Mouse (Mus musculus): ENCODE measurements around the gene Gprc5c. TPM values are rescaled to one million over a fixed set of nuclear protein-coding genes. Genes with fewer than 3 reads are reported as not detected.

Gene Gprc5c
- polyA plus RNA-seq, 1 experiment from 2014 or later: 10.4 TPM

DNA sequence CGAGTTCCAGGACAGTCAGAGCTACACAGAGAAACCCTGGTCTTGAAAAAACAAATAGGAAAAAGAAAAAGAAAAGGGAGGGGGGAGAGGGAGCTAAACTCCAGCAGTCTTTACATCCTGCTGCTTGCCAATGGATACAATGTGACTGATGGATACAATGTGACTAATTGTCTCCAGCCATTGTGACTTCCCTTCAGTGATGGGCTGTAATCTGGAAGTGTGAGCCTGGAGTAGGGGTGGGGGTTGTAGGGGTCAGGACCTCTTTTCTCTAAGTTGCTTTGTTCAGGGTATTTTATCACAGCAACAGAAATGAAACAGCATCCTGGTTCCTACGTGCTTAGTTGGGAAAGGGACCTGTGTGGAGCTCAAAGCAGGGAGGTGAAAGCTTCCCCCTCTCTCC lies 31.8 kb upstream of the Gprc5c start:
- WGBS: 48% methylated on average over 2 of the region's 2 CpGs
- Histone ChIP-seq H3K4me3 (ENCODE audit: low read depth, low read length) (no peak overlapping the region), H3K27me3 (replicated peaks; ENCODE audit: insufficient read depth, low read length) (no peaks in the 10 kb centered on the region), H3K9ac (replicated peaks; ENCODE audit: low read depth) (no peak overlapping the region), H3K9me3 (ENCODE audit: low read length) (no peaks in the 10 kb centered on the region), H3K4me1 (ENCODE audit: insufficient read depth, low read depth, low read length) (no peaks in the 10 kb centered on the region), H3K4me2 (replicated peaks; ENCODE audit: low read depth, low read length) (no peak overlapping the region), H3K36me3 (ENCODE audit: insufficient read depth, low read length) (no peaks in the 10 kb centered on the region), H3K27ac (ENCODE audit: low read length) (no peak overlapping the region)
- no peak for TF ChIP-seq CTCF (IDR thresholded peaks at IDR 0.05)
- TF ChIP-seq EP300 (IDR thresholded peaks at IDR 0.05): no peak
- ATAC-seq (no peak), DNase-seq (ENCODE audit: low spot score) (no peak)

DNA sequence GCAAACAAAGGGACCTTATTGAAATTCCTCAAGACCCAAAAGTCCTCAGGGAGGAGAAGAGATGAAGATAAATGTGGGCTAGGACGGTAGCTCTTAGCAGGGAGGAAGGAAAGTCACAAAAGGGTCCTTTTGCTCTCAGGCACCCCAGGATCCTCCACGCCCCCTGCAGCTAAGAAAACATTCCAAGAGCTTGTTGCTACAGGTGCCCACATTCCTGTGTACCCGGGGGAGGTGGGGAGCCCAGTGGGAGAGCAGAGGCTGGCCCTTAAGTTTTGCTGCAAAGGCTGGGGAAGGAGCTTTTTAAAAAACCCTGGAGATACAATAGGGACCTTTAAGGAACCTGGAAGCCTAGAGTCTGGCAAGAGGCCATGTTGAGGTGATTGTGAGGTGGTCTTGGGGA lies 30.5 kb upstream of the Gprc5c start:
- ATAC-seq: no peak
- Histone ChIP-seq H3K4me3 (ENCODE audit: low read depth, low read length) (no peak overlapping the region), H3K9ac (replicated peaks; ENCODE audit: low read depth) (no peak overlapping the region), H3K4me1 (ENCODE audit: insufficient read depth, low read depth, low read length) (no peaks in the 10 kb centered on the region), H3K4me2 (replicated peaks; ENCODE audit: low read depth, low read length) (no peak overlapping the region), H3K9me3 (ENCODE audit: low read length) (no peaks in the 10 kb centered on the region), H3K27me3 (replicated peaks; ENCODE audit: insufficient read depth, low read length) (no peaks in the 10 kb centered on the region), H3K36me3 (ENCODE audit: insufficient read depth, low read length) (no peaks in the 10 kb centered on the region), H3K27ac (ENCODE audit: low read length) (no peak overlapping the region)
- TF ChIP-seq EP300 (IDR thresholded peaks at IDR 0.05) (no peak), CTCF (IDR thresholded peaks at IDR 0.05) (no peak)
- 25% methylated on average over 3 of the region's 3 CpGs for WGBS
- DNase-seq (ENCODE audit: low spot score): peak; percentile 21

DNA sequence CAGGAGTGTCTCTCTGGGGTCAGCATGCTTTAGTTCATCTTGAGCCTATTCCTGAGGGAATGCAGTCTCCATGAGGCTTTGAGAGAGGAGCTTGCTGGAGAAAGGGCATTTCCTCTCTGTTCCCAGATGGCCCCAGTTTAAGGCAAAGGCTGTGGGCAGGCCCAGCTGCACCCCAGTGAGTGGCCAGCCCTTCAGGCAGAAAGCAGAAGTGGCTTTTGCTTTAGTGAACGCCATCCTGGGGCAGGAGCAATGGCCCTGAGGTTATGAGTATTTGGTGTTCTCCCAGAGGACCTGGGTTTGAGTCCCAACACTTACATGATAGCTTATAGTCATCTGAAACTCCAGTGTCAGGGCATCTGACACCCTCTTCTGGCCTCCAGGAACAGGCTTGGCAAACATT lies 29.6 kb upstream of the Gprc5c start:
- H3K4me1 ChIP-seq (ENCODE audit: insufficient read depth, low read depth, low read length): no peaks in the 10 kb centered on the region
- no peak overlapping the region for H3K4me3 ChIP-seq (ENCODE audit: low read depth, low read length)
- TF ChIP-seq EP300 (IDR thresholded peaks at IDR 0.05): no peak
- no peak for TF ChIP-seq CTCF (IDR thresholded peaks at IDR 0.05)
- no peak overlapping the region for H3K4me2 ChIP-seq (replicated peaks; ENCODE audit: low read depth, low read length)
- 52% methylated on average over 1 of the region's 1 CpGs for WGBS
- DNase-seq (ENCODE audit: low spot score) (no peak), ATAC-seq (no peak)
- H3K9ac ChIP-seq (replicated peaks; ENCODE audit: low read depth): no peak overlapping the region
- H3K27me3 ChIP-seq (replicated peaks; ENCODE audit: insufficient read depth, low read length): no peaks in the 10 kb centered on the region
- no peaks in the 10 kb centered on the region for H3K36me3 ChIP-seq (ENCODE audit: insufficient read depth, low read length)
- H3K9me3 ChIP-seq (ENCODE audit: low read length): no peaks in the 10 kb centered on the region
- H3K27ac ChIP-seq (ENCODE audit: low read length): no peak overlapping the region

DNA sequence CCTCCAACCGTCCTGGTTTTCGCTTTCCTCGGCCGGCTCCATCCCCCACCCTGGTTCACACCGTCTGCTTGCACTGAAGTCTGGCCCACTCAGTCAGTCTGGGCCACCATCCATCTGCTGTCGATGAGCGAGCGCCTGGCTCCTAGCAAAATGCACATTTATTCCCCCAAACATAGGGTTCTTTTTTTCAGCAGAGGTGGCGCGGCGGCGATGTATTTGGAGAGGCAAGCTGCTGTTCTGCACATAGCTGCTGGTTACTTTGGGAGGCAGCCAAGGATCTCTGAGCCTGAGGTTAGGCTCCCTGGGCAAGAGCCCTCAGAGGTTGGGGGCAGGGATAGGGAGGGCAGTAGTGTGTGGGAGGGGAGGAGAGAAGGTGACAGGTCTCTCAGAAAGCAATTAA lies 28.2 kb upstream of the Gprc5c start:
- Histone ChIP-seq H3K9ac (replicated peaks; ENCODE audit: low read depth) (no peak overlapping the region), H3K4me1 (ENCODE audit: insufficient read depth, low read depth, low read length) (no peaks in the 10 kb centered on the region), H3K9me3 (ENCODE audit: low read length) (no peaks in the 10 kb centered on the region), H3K27me3 (replicated peaks; ENCODE audit: insufficient read depth, low read length) (no peaks in the 10 kb centered on the region), H3K4me2 (replicated peaks; ENCODE audit: low read depth, low read length) (peak overlapping the region; percentile 25; the same call in 1 of the 2 replicates), H3K27ac (ENCODE audit: low read length) (no peak overlapping the region), H3K4me3 (ENCODE audit: low read depth, low read length) (no peak overlapping the region), H3K36me3 (ENCODE audit: insufficient read depth, low read length) (no peaks in the 10 kb centered on the region)
- DNase-seq (ENCODE audit: low spot score): peak; percentile 80
- ATAC-seq: peak; percentile 73
- TF ChIP-seq EP300 (IDR thresholded peaks at IDR 0.05) (no peak), CTCF (IDR thresholded peaks at IDR 0.05) (no peak)
- WGBS: 30% methylated on average over 12 of the region's 12 CpGs

DNA sequence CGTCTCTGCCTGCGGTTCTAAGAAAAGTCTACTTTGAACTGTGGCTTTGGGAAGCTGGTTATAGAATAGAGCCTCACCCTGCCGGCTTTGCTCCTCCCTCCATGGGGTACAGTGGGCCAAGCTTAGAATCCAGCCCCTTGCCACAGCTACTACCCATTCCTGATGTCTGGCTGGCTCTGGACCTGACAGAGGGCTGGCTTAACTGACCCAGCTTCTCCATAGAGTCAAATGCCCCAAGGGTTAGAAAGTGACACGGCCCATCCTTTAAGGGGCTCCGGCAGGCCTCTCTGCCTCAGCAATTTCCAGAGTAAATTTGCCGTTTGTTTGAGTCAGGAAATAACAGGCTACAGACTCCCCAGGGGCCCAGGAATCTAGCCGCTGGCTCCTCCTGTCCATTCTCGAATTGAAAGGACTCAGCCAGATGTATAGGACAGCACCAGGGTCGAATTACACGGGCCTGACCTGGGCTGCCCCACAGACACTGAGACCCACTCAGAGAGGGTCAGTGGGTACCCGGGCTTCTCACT lies 27.7 kb upstream of the Gprc5c start:
- DNase-seq (ENCODE audit: low spot score): no peak
- no peak overlapping the region for H3K4me3 ChIP-seq (ENCODE audit: low read depth, low read length)
- ATAC-seq: no peak
- no peak overlapping the region for H3K9ac ChIP-seq (replicated peaks; ENCODE audit: low read depth)
- WGBS: 14% methylated on average over 11 of the region's 11 CpGs
- TF ChIP-seq EP300 (IDR thresholded peaks at IDR 0.05): no peak
- H3K27ac ChIP-seq (ENCODE audit: low read length): no peak overlapping the region
- no peaks in the 10 kb centered on the region for H3K9me3 ChIP-seq (ENCODE audit: low read length)
- no peaks in the 10 kb centered on the region for H3K27me3 ChIP-seq (replicated peaks; ENCODE audit: insufficient read depth, low read length)
- H3K4me2 ChIP-seq (replicated peaks; ENCODE audit: low read depth, low read length): no peak overlapping the region
- H3K4me1 ChIP-seq (ENCODE audit: insufficient read depth, low read depth, low read length): no peaks in the 10 kb centered on the region
- H3K36me3 ChIP-seq (ENCODE audit: insufficient read depth, low read length): no peaks in the 10 kb centered on the region

DNA sequence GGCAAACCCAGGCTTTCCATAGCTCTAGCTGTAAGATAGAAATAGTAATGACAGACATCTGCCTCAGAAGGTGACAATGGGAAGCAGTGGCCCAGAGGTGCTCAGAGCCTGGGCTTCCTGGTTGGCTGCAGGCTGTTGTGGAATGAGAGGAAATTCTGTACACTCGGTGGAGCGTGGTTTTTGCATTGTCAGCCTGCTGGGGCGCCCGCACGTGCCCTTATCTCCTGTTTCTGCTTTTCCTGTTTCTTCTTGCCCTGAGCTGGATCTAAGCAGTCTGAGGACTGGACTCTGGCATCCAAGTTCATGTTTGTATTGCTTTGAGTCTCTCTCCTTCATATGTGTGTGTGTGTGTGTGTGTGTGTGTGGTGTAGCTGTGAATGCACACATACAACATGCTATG lies 24.3 kb upstream of the Gprc5c start:
- WGBS: 24% methylated on average over 5 of the region's 5 CpGs
- DNase-seq (ENCODE audit: low spot score): peak; percentile 23
- H3K9me3 ChIP-seq (ENCODE audit: low read length): no peaks in the 10 kb centered on the region
- no peaks in the 10 kb centered on the region for H3K27me3 ChIP-seq (replicated peaks; ENCODE audit: insufficient read depth, low read length)
- no peak overlapping the region for H3K9ac ChIP-seq (replicated peaks; ENCODE audit: low read depth)
- H3K4me1 ChIP-seq (ENCODE audit: insufficient read depth, low read depth, low read length): peaks cover 10% of the 10 kb centered on the region; the same call in 1 of the 2 replicates
- no peak overlapping the region for H3K4me2 ChIP-seq (replicated peaks; ENCODE audit: low read depth, low read length)
- no peak for ATAC-seq
- no peaks in the 10 kb centered on the region for H3K36me3 ChIP-seq (ENCODE audit: insufficient read depth, low read length)
- H3K27ac ChIP-seq (ENCODE audit: low read length): no peak overlapping the region
- no peak overlapping the region for H3K4me3 ChIP-seq (ENCODE audit: low read depth, low read length)
- TF ChIP-seq EP300 (IDR thresholded peaks at IDR 0.05) (no peak), CTCF (IDR thresholded peaks at IDR 0.05) (no peak; the same call in 1 of the 2 replicates)

Measured in lung, postnatal 0 days (tissue).